Mouse (Mus musculus) 3134 (cell line): ENCODE results near the gene Enpp6.

Experiments used
- DNase-seq: peaks from one replicate; pipeline ENCODE4 v3.0.0-alpha.2; 2011; ENCODE audit warnings: low spot score; ENCODE audit not compliant: insufficient read length; ENCODE audit errors: extremely low read depth

Gene Enpp6

GRCm38 (mm10) chr8:47058971-47059370, 72.3 kb downstream of the Enpp6 start:
- DNase-seq, result no peak

- no peak for DNase-seq
Measured at GRCm38 (mm10) chr8:47061105-47061720, 74.5 kb downstream of the Enpp6 start.

GRCm38 (mm10) chr8:47067121-47067520, 80.4 kb downstream of the Enpp6 start:
- no peak for DNase-seq

GRCm38 (mm10) chr8:47069634-47070033, 82.9 kb downstream of the Enpp6 start:
- DNase-seq, result no peak

GRCm38 (mm10) chr8:47072001-47072400, 85.3 kb downstream of the Enpp6 start:
- DNase-seq, result no peak

- DNase-seq, result no peak
Measured at GRCm38 (mm10) chr8:47075941-47076555, 89.4 kb downstream of the Enpp6 start.

GRCm38 (mm10) chr8:47080037-47080436, 93.3 kb downstream of the Enpp6 start:
- no peak for DNase-seq

- DNase-seq, result no peak
Measured at GRCm38 (mm10) chr8:47082201-47083027, 95.7 kb downstream of the Enpp6 start.

- no peak for DNase-seq
Measured at GRCm38 (mm10) chr8:47090021-47090420, 103.3 kb downstream of the Enpp6 start.

GRCm38 (mm10) chr8:47105617-47106016, 118.9 kb downstream of the Enpp6 start:
- no peak for DNase-seq

GRCm38 (mm10) chr8:47114133-47114796, 127.6 kb downstream of the Enpp6 start:
- no peak for DNase-seq

- DNase-seq, result no peak
Measured at GRCm38 (mm10) chr8:47117336-47117735, 130.6 kb downstream of the Enpp6 start.

- DNase-seq, result no peak
Measured at GRCm38 (mm10) chr8:47119895-47120294, 133.2 kb downstream of the Enpp6 start.

- no peak for DNase-seq
Measured at GRCm38 (mm10) chr8:47128859-47129258, 142.2 kb downstream of the Enpp6 start.

- no peak for DNase-seq
Measured at GRCm38 (mm10) chr8:47133381-47133780, 146.7 kb downstream of the Enpp6 start.

GRCm38 (mm10) chr8:47134736-47135135, 148.0 kb downstream of the Enpp6 start:
- no peak for DNase-seq

- no peak for DNase-seq
Measured at GRCm38 (mm10) chr8:47135586-47135985, 148.9 kb downstream of the Enpp6 start.

- DNase-seq, result no peak
Measured at GRCm38 (mm10) chr8:47136047-47136446, 149.4 kb downstream of the Enpp6 start.

GRCm38 (mm10) chr8:47145258-47145657, 158.6 kb downstream of the Enpp6 start:
- DNase-seq, result no peak
